Mouse (Mus musculus): Measurements from ENCODE around the gene Ttyh3. TPM values are rescaled to one million over a fixed set of nuclear protein-coding genes. Genes with fewer than 3 reads are reported as not detected.

The Ttyh3 gene
- total and polyA plus RNA-seq, 3 experiments = 5.9 to 35.7 TPM; not detected in 1

GRCm38 (mm10) chr5:140680950-140681349, 32.1 kb upstream of the Ttyh3 start:
- Histone ChIP-seq H3K27me3 (ENCODE audit: control insufficient read depth in 1 of 2, insufficient read depth in 2 of 2, low read length in 2 of 2) (no peaks in the 10 kb centered on the region), H3K4me1 (ENCODE audit: control insufficient read depth in 1 of 2, insufficient read depth in 2 of 2, low read length in 2 of 2) (no peaks in the 10 kb centered on the region), H3K9me3 (replicated peaks; ENCODE audit: insufficient read depth, low read length) (no peaks in the 10 kb centered on the region), H3K79me2 (ENCODE audit: control insufficient read depth, insufficient read depth, low read length, poor library complexity) (no peaks in the 10 kb centered on the region), H3K4me3 (ENCODE audit: control insufficient read depth in 1 of 2, insufficient read depth in 1 of 2, low read depth in 2 of 2, low read length in 2 of 2) (no peak overlapping the region), H3K36me3 (ENCODE audit: control insufficient read depth in 1 of 2, insufficient read depth in 2 of 2, low read length in 2 of 2) (no peaks in the 10 kb centered on the region), H3K9ac (ENCODE audit: control insufficient read depth, low read depth, low read length, poor library complexity, severe bottlenecking) (no peak overlapping the region), H3K27ac (ENCODE audit: control insufficient read depth, low read depth, low read length) (no peak overlapping the region)
- no peak for DNase-seq (ENCODE audit: low read depth, low spot score)
- TF ChIP-seq GABPA (IDR thresholded peaks at IDR 0.05; ENCODE audit: low read depth, low read length) = no peak
- TF ChIP-seq POLR2AphosphoS5 (IDR thresholded peaks at IDR 0.05; ENCODE audit: borderline replicate concordance, low read depth, low read length) = no peak
- no peak for TF ChIP-seq MYC (IDR thresholded peaks at IDR 0.05; ENCODE audit: low read depth, low read length)
- TF ChIP-seq SIN3A (IDR thresholded peaks at IDR 0.05; ENCODE audit: low read length) = no peak
- TF ChIP-seq MAZ (IDR thresholded peaks at IDR 0.05; ENCODE audit: low read depth, low read length) = no peak
- no peak for TF ChIP-seq CTCF (IDR thresholded peaks at IDR 0.05 in 2 of 3, conservative IDR thresholded peaks at IDR 0.05 in 1 of 3; ENCODE audit: control insufficient read depth in 1 of 3, insufficient read depth in 1 of 3, low read depth in 2 of 3, low read length in 3 of 3, poor library complexity in 1 of 3, severe bottlenecking in 1 of 3)

- TF ChIP-seq BHLHE40 (IDR thresholded peaks at IDR 0.05; ENCODE audit: borderline replicate concordance, low read depth, low read length) = no peak
- TF ChIP-seq MAZ (IDR thresholded peaks at IDR 0.05; ENCODE audit: low read depth, low read length) = no peak
- no peak for TF ChIP-seq ETS1 (IDR thresholded peaks at IDR 0.05; ENCODE audit: low read depth, low read length)
- no peak for TF ChIP-seq CTCF (IDR thresholded peaks at IDR 0.05 in 2 of 3, conservative IDR thresholded peaks at IDR 0.05 in 1 of 3; ENCODE audit: control insufficient read depth in 1 of 3, insufficient read depth in 1 of 3, low read depth in 2 of 3, low read length in 3 of 3, poor library complexity in 1 of 3, severe bottlenecking in 1 of 3)
- TF ChIP-seq ELF1 (IDR thresholded peaks at IDR 0.05; ENCODE audit: low read depth, low read length) = no peak
- no peak for TF ChIP-seq NELFE (IDR thresholded peaks at IDR 0.05; ENCODE audit: low read depth, low read length)
- no peak for TF ChIP-seq EP300 (IDR thresholded peaks at IDR 0.05; ENCODE audit: low read depth in 1 of 2, low read length in 2 of 2)
- TF ChIP-seq TCF12 (IDR thresholded peaks at IDR 0.05; ENCODE audit: low read depth, low read length) = no peak
- no peak for TF ChIP-seq MAX (IDR thresholded peaks at IDR 0.05; ENCODE audit: low read length)
- no peak for TF ChIP-seq TBP (IDR thresholded peaks at IDR 0.05; ENCODE audit: low read depth, low read length)
- no peak for TF ChIP-seq MXI1 (IDR thresholded peaks at IDR 0.05; ENCODE audit: low read depth, low read length)
- TF ChIP-seq SIN3A (IDR thresholded peaks at IDR 0.05; ENCODE audit: low read length) = no peak
- TF ChIP-seq CHD2 (IDR thresholded peaks at IDR 0.05; ENCODE audit: low read length) = no peak
- H3K36me3 ChIP-seq (ENCODE audit: control insufficient read depth in 1 of 2, insufficient read depth in 2 of 2, low read length in 2 of 2) = no peaks in the 10 kb centered on the region
Measured at GRCm38 (mm10) chr5:140680051-140680450, 31.2 kb upstream of the Ttyh3 start.

More at GRCm38 (mm10) chr5:140680051-140680450, 31.2 kb upstream of the Ttyh3 start:
- Histone ChIP-seq H3K27ac (ENCODE audit: control insufficient read depth, low read depth, low read length) (no peak overlapping the region), H3K4me3 (ENCODE audit: control insufficient read depth in 1 of 2, insufficient read depth in 1 of 2, low read depth in 2 of 2, low read length in 2 of 2) (no peak overlapping the region), H3K79me2 (ENCODE audit: control insufficient read depth, insufficient read depth, low read length, poor library complexity) (no peaks in the 10 kb centered on the region), H3K4me1 (ENCODE audit: control insufficient read depth in 1 of 2, insufficient read depth in 2 of 2, low read length in 2 of 2) (no peaks in the 10 kb centered on the region), H3K9me3 (replicated peaks; ENCODE audit: insufficient read depth, low read length) (no peaks in the 10 kb centered on the region), H3K9ac (ENCODE audit: control insufficient read depth, low read depth, low read length, poor library complexity, severe bottlenecking) (no peak overlapping the region), H3K27me3 (ENCODE audit: control insufficient read depth in 1 of 2, insufficient read depth in 2 of 2, low read length in 2 of 2) (no peaks in the 10 kb centered on the region)
- DNase-seq (ENCODE audit: low read depth, low spot score) = no peak
